Mouse (Mus musculus) 3T3-L1 (cell line): ENCODE data around the gene Plekhd1.

Experiments used
- DNase-seq: peaks from one replicate; pipeline ENCODE4 v3.0.0-alpha.2; 2015; ENCODE audit warnings: low read depth, low spot score

Plekhd1 gene

GRCm38 (mm10) chr12:80751556-80751955 is 59.2 kb downstream of the Plekhd1 start:
- DNase-seq = peak; percentile 73

- DNase-seq = no peak
Observed at GRCm38 (mm10) chr12:80757751-80758558, 65.6 kb downstream of the Plekhd1 start.

DNA sequence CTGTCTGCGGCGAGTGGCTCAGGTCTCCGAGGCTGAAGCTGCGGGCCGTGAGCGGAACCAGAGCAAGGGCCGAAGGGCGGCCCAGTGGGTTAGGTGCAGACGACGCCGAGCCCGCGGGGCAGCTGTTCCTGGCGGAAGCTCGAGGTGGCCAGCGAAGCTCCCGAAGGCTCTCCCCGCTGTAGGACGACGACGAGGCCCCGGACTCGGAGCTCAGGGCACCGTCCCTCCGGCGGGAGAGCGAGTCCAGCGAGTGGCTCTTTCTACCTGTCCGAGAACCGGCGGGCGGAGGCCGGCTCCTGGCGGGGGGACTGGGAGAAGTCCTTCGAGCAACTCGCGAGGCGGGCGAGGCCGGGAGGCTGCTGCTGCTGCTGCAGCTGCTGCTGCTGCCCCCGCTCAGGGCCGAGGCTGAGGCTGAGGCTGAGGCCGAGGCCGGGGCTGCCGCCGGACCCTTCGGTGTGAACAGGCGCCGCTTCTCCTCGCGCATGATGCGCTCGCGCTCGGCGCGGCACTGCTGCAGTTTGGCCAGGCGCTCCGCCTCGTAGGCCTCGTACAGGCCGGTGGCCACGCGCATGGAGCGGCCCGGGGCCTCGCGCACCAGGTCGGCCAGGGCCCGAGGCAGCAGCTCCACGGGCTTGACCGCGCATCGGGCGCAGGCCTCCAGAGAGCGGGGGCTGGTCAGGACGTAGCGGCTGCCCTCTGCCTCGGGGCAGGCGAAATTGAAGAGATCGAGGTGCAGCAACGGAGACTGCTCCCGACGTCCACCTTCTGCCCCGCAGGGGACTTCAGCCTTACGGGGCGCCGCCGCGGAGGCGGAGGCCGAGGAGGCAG is 66.4 kb downstream of the Plekhd1 start:
- DNase-seq = no peak

DNA sequence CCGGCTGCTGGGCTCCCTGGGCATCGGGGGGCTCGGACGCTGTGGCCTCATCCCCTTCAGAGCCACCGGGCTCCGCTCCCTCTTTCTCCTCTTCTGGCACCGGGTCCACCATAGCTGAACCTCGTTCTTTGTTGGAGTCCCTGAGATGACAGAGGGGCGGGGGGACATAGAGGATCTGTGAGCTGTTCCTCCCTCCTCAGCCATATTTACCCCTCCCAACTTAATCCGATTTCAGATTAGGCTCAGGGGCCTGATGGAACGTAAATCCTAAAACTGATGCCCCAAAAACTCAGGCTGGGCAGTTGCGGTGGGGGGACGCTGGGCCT is 67.0 kb downstream of the Plekhd1 start:
- no peak for DNase-seq

DNA sequence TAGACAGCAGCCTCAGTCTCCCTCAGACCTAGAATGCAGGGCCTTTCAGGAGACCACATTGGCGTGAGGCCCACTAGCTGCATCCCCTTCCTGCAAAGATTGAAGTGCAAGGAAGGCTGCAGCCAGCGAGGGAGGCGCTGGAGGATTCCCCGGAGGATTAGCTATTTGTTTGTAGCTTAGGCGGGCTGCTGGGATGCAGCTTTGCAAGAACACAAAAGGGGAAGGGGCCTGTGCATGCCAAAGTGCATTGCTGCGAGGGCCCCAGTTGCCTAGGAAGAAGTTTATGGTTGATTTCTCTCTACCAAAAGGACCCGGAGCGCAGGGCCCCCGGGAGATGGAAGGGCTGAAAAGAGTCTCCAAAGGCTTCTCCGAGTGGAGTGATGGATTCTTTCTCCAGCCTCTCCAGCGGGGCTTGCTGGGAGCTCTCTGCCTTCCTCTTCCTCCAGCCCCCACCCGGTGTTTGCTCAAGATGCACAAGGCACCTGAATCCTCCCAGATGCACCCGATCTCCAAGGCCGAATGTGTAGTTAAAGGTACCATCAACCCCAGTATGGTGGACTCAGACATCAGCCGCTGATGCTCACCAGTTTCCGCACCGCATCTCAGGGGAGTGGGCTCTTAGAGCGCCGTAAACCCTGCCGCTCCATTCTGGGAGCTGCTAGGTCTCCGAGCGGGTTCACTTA is 67.5 kb downstream of the Plekhd1 start:
- DNase-seq = no peak

GRCm38 (mm10) chr12:80760396-80760801 is 68.0 kb downstream of the Plekhd1 start, which contains the start of gene Ccdc177:
Gene Ccdc177 (minus strand): TSS chr12:80760687.
- peak; percentile 56 for DNase-seq

DNA sequence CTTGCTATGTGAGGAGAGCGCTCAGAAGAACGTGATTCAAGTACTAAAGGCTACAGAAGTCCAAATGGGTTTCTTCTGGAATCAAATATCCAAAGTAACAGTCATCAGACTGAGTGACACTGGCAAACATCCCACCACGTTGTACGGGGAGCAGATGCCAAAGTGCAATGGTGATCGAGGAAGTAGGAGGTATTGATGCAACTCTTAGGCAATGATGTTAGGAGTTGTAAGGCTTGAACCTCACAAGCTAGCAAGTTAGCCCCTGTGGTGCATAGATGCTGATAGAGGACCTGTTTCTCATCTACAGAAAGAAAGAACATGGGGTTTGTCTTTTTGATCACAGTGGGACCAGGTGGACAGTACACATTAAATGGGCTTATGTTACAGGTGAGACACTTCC is 70.6 kb downstream of the Plekhd1 start:
- no peak for DNase-seq

GRCm38 (mm10) chr12:80764116-80764515 is 71.7 kb downstream of the Plekhd1 start:
- DNase-seq = no peak

DNA sequence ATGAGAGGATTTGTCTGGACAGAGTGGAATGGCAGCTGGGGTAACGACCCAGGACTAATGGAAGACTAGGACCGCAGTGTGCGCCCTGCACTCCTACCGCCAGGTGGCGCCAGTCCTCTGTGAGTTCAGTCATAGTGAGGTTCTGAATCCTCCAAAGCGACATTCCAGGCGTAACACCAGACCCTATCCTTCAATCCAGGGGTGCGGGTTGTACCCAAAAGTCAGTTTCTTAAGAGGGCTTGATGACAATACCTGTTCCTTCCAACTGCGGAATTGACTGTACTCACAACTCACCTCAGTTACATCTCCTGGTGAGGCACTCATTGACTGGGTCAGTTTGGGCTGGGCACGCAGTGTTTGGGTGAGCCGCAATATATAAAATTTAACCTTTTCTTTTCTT is 77.3 kb downstream of the Plekhd1 start:
- DNase-seq = peak; percentile 86
